Mouse (Mus musculus) hindbrain, embryonic 16.5 days (tissue): ENCODE measurements around the gene Etv3. TPM values are rescaled to one million over a fixed set of nuclear protein-coding genes. Genes with fewer than 3 reads are reported as not detected.
A peak's percentile ranks its signal among the peaks of the same experiment; 100 is the strongest.
"Not testable (repeated sequence)": the region's sequence is repeated elsewhere in the genome, so short reads cannot be mapped to it uniquely, and the experiment has no call there.

Experiments
- ATAC-seq: fragments of 200-750 bp; cut with Nextera tagmentation; 2 replicates; pipeline ENCODE4 v1.8.0; 2017; ENCODE audit warnings: moderate TSS enrichment, moderate library complexity
- H3K27ac ChIP-seq: fragments of 300-500 bp; sonication (generic); 2 replicates; pipeline ENCODE4 v1.5.1; 2014; ENCODE audit warnings: low read depth, mild to moderate bottlenecking, control low read depth, low read length, moderate library complexity
- H3K27me3 ChIP-seq: fragments of 300-500 bp; sonication (generic); replicated peaks from 2 replicates; pipeline ENCODE4 v1.6.1; 2014; ENCODE audit warnings: low read length; ENCODE audit not compliant: control insufficient read depth, insufficient read depth
- H3K36me3 ChIP-seq: fragments of 300-500 bp; sonication (generic); 2 replicates; pipeline ENCODE4 v1.6.1; 2014; ENCODE audit warnings: mild to moderate bottlenecking, low read length, moderate library complexity, mixed read lengths; ENCODE audit not compliant: control insufficient read depth, insufficient read depth
- H3K4me1 ChIP-seq: fragments of 300-500 bp; sonication (generic); 2 replicates; pipeline ENCODE4 v1.6.1; 2014; ENCODE audit warnings: low read depth, low read length; ENCODE audit not compliant: control insufficient read depth, insufficient read depth
- H3K4me2 ChIP-seq: fragments of 300-500 bp; sonication (generic); 2 replicates; pipeline ENCODE4 v1.6.1; 2014; ENCODE audit warnings: mild to moderate bottlenecking, low read length, control low read depth, moderate library complexity
- H3K4me3 ChIP-seq: fragments of 300-500 bp; sonication (generic); 2 replicates; pipeline ENCODE4 v1.5.1; 2014; ENCODE audit warnings: mild to moderate bottlenecking, low read length, control low read depth, moderate library complexity
- H3K9ac ChIP-seq: fragments of 300-500 bp; sonication (generic); 2 replicates; pipeline ENCODE4 v1.6.1; 2014; ENCODE audit warnings: low read depth, mild to moderate bottlenecking, control low read depth, low read length, moderate library complexity
- H3K9me3 ChIP-seq: fragments of 300-500 bp; sonication (generic); 2 replicates; pipeline ENCODE4 v1.6.1; 2014; ENCODE audit warnings: mild to moderate bottlenecking, low read length, moderate library complexity; ENCODE audit not compliant: control insufficient read depth
- WGBS: fragments of 180-500 bp; shearing (Covaris S2); extraction: QIAGEN DNeasy Blood & Tissue Kit; methylation state at CpG from one replicate; pipeline ENCODE4 v1.1.7; 2014; 5-methylcytosine and 5-hydroxymethylcytosine counted together
- polyA plus RNA-seq: library from polyadenylated mRNA; unstranded; fragments of >200 nt; fragmentation: Nextera tagmentation; extraction: Ambion mirVana; gene quantifications from 2 replicates; pipeline ENCODE4 v1.2.1, GENCODE M21; 2015

Gene Etv3
- polyA plus RNA-seq, 1 experiment from 2014 or later, result 9.2 TPM

GRCm38 (mm10) chr3:87546291-87546721 lies 21.1 kb downstream of the Etv3 start:
- Histone ChIP-seq H3K4me1 (no peaks in the 10 kb centered on the region), H3K9ac (no peak overlapping the region), H3K9me3 (no peaks in the 10 kb centered on the region), H3K27me3 (no peaks in the 10 kb centered on the region), H3K36me3 (no peaks in the 10 kb centered on the region), H3K27ac (no peak overlapping the region), H3K4me3 (no peak overlapping the region), H3K4me2 (no peak overlapping the region)
- 73% methylated on average over 10 of the region's 10 CpGs for WGBS
- no peak for ATAC-seq

- H3K27ac ChIP-seq, result no peak overlapping the region
- no peak for ATAC-seq
- no peaks in the 10 kb centered on the region for H3K4me1 ChIP-seq
- no peak overlapping the region for H3K4me3 ChIP-seq
- H3K27me3 ChIP-seq, result no peaks in the 10 kb centered on the region
- no peaks in the 10 kb centered on the region for H3K36me3 ChIP-seq
- H3K9ac ChIP-seq, result no peak overlapping the region
- H3K4me2 ChIP-seq, result 0 out of 2 replicates have a peak overlapping the region, but pooled peaks have one; percentile 8
- WGBS, result 28% methylated on average over 14 of the region's 14 CpGs
- no peaks in the 10 kb centered on the region for H3K9me3 ChIP-seq
Measured at GRCm38 (mm10) chr3:87549908-87550307, 24.7 kb downstream of the Etv3 start.

DNA sequence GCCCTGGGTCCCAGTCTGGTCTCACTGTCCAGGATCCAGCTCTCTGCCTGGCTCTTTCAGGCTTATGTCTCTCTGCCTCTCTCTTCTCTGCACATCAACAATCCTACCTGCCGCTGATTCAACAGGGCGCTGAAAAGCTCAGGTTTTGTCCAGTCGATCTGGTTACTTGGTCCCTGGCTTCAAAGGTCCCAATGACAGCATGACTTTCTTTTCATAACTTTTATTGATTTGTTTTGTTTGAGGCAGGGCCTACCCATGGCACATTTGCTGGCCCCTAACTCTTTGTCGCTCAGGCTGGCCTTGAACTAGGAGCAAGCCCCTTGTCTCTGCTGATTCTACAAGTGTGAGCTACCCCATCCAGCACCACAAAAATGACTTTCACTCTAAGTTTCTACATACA lies 27.1 kb downstream of the Etv3 start:
- Histone ChIP-seq H3K27ac (no peak overlapping the region), H3K27me3 (no peaks in the 10 kb centered on the region), H3K4me1 (no peaks in the 10 kb centered on the region), H3K9me3 (no peaks in the 10 kb centered on the region), H3K36me3 (no peaks in the 10 kb centered on the region), H3K4me2 (no peak overlapping the region), H3K9ac (no peak overlapping the region), H3K4me3 (no peak overlapping the region)
- 84% methylated on average over 4 of the region's 4 CpGs for whole genome bisulfite sequencing
- no peak for ATAC-seq

DNA sequence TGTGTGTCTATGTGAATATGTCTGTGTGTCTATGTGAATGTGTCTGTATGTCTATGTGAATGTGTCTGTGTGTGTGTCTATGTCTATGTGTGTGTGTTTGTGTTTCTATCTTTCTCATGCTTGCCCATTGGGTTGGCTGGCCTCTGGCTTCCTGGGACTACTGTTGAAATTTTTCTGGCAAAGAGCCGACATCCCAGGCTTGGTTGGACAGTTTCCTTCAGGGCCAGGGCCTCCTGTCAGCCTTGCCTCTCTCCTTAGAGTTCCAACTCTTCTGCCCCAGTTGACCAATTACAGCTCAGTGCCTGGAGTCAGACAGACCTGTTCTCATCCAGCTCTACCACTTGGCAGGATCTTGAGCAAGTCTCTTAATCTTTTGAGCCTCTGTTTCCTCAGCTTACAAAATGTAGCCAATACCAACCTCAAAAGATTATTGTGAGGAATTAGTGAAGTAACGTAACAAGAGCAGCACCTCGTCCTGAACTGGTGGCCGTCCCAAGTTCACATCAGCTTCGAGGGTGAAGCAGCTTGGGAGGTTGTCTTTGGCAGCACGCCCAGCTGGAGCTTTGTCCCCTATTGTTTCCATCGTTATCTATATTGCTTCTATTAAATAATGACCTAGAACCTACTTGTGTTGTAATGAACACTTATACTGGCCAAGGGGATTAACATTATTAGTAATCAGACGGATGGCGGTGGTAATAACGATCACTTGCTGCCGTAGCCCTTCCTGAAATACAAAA lies 28.2 kb downstream of the Etv3 start:
- no peak for ATAC-seq
- WGBS, result 59% methylated on average over 11 of the region's 11 CpGs
- no peak overlapping the region for H3K4me2 ChIP-seq
- H3K36me3 ChIP-seq, result no peaks in the 10 kb centered on the region
- no peaks in the 10 kb centered on the region for H3K9me3 ChIP-seq
- H3K9ac ChIP-seq, result no peak overlapping the region
- no peak overlapping the region for H3K4me3 ChIP-seq
- no peak overlapping the region for H3K27ac ChIP-seq
- H3K4me1 ChIP-seq, result no peaks in the 10 kb centered on the region
- H3K27me3 ChIP-seq, result no peaks in the 10 kb centered on the region

GRCm38 (mm10) chr3:87554859-87555258 lies 29.7 kb downstream of the Etv3 start:
- not testable (repeated sequence) for H3K36me3 ChIP-seq, H3K4me1 ChIP-seq, H3K27me3 ChIP-seq, H3K27ac ChIP-seq, H3K9me3 ChIP-seq, H3K4me2 ChIP-seq, ATAC-seq, H3K9ac ChIP-seq, H3K4me3 ChIP-seq
- 87% methylated on average over 10 of the region's 13 CpGs for WGBS

GRCm38 (mm10) chr3:87556109-87556531 lies 30.9 kb downstream of the Etv3 start:
- no peak for ATAC-seq
- H3K4me1 ChIP-seq, result no peaks in the 10 kb centered on the region
- H3K9ac ChIP-seq, result no peak overlapping the region
- H3K4me3 ChIP-seq, result no peak overlapping the region
- 60% methylated on average over 3 of the region's 3 CpGs for WGBS
- no peak overlapping the region for H3K27ac ChIP-seq
- H3K27me3 ChIP-seq, result no peaks in the 10 kb centered on the region
- no peaks in the 10 kb centered on the region for H3K9me3 ChIP-seq
- H3K36me3 ChIP-seq, result no peaks in the 10 kb centered on the region
- H3K4me2 ChIP-seq, result no peak overlapping the region

DNA sequence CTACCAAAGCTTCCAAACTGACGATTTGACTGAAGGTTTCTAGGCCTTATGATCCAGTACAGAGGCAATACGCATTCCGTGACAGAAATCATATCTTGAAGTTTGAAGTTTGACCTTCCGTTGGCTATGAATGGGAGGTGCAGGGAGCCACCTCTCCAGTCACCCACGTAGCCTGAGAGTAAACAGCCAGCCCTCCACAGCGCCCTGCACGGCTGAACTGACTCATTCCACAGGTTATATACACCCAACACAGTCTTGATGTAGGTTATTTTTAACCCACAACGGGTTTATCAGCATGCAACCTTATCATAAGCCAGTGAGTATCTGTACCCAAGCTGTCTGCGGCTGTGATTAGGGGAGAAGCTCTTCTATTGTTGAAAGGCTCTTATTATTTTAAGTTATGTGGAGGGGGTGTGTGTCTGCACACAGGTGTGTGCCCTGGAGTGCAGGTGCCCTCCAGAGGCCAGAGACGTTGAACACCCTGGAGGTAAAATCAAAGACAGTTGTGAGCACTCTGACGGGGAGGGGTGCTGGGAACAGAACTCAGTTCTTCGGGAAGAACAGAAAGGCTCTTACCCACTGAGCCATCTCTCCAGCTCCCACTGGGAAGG lies 31.6 kb downstream of the Etv3 start:
- Histone ChIP-seq H3K36me3 (no peaks in the 10 kb centered on the region), H3K4me2 (no peak overlapping the region), H3K27ac (no peak overlapping the region), H3K9ac (no peak overlapping the region), H3K4me3 (no peak overlapping the region), H3K9me3 (no peaks in the 10 kb centered on the region), H3K27me3 (no peaks in the 10 kb centered on the region), H3K4me1 (no peaks in the 10 kb centered on the region)
- ATAC-seq, result no peak
- WGBS, result 88% methylated on average over 12 of the region's 12 CpGs

- Histone ChIP-seq H3K4me3 (no peak overlapping the region), H3K9me3 (no peaks in the 10 kb centered on the region), H3K27ac (no peak overlapping the region), H3K4me2 (no peak overlapping the region), H3K9ac (no peak overlapping the region), H3K27me3 (no peaks in the 10 kb centered on the region), H3K36me3 (no peaks in the 10 kb centered on the region), H3K4me1 (no peaks in the 10 kb centered on the region)
- 67% methylated on average over 3 of the region's 3 CpGs for WGBS
- no peak for ATAC-seq
Measured at GRCm38 (mm10) chr3:87560156-87560555, 34.9 kb downstream of the Etv3 start.

- Histone ChIP-seq H3K9me3 (no peaks in the 10 kb centered on the region), H3K27ac (no peak overlapping the region), H3K4me1 (peaks cover 7% of the 10 kb centered on the region; the same call in 1 of the 2 replicates), H3K4me2 (no peak overlapping the region), H3K27me3 (no peaks in the 10 kb centered on the region), H3K9ac (no peak overlapping the region; the same call in 1 of the 2 replicates), H3K36me3 (no peaks in the 10 kb centered on the region), H3K4me3 (no peak overlapping the region)
- ATAC-seq, result no peak
- WGBS, result 79% methylated on average over 8 of the region's 8 CpGs
Measured at GRCm38 (mm10) chr3:87561434-87561833, 36.2 kb downstream of the Etv3 start.
